Mouse (Mus musculus) brain, embryonic 14.5 days (tissue): ENCODE results near the gene Hbq1a. TPM values are rescaled to one million over a fixed set of nuclear protein-coding genes. Genes with fewer than 3 reads are reported as not detected.
"Not testable (repeated sequence)": the region's sequence is repeated elsewhere in the genome, so short reads cannot be mapped to it uniquely, and the experiment has no call there.

ENCODE experiments used
- DNase-seq: peaks from one replicate; pipeline ENCODE4 v3.0.0-alpha.2; 2011; ENCODE audit warnings: low read depth
- CTCF ChIP-seq: fragments of 200-500 bp; IDR thresholded peaks from 2 replicates; pipeline ENCODE4 v1.5.1; 2012; ENCODE audit warnings: inconsistent platforms, mild to moderate bottlenecking, moderate library complexity, borderline replicate concordance; ENCODE audit not compliant: insufficient read depth, insufficient read length; ENCODE audit errors: extremely low read depth
- POLR2A ChIP-seq: fragments of 200-500 bp; IDR thresholded peaks from 2 replicates; pipeline ENCODE4 v1.6.1; 2012; ENCODE audit warnings: mild to moderate bottlenecking, inconsistent platforms, borderline replicate concordance; ENCODE audit not compliant: poor library complexity, insufficient read depth, insufficient read length, severe bottlenecking; ENCODE audit errors: extremely low read depth
- polyA plus RNA-seq: library from polyadenylated mRNA; depleted of rRNA; stranded (reverse); fragments of >200 nt; gene quantifications from 2 replicates; pipeline ENCODE4 v1.2.3, GENCODE M21; 2012

Gene Hbq1a
- polyA plus RNA-seq, 1 experiment, result 1.2 TPM

DNA sequence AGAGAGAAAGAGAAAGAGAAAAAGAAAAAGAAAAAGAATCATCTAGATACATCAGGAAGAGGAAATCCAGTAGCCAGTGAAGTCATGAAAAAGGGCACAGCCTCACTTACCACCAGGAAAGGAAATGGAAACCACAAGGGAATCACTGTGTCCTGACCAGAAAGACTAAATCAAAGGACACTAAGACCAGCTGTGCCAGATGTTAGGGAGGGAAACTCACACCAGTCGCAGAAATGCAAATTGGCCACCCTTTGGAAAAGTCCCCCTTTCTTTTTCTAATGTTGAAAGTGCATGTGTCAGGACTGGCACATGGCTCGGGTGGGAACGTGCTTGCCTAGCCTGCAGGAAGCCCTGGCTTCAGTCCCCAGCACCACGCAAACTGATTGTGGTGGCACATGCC lies 28.7 kb upstream of the Hbq1a start:
- DNase-seq, result no peak
- no peak for TF ChIP-seq CTCF
- no peak for TF ChIP-seq POLR2A

DNA sequence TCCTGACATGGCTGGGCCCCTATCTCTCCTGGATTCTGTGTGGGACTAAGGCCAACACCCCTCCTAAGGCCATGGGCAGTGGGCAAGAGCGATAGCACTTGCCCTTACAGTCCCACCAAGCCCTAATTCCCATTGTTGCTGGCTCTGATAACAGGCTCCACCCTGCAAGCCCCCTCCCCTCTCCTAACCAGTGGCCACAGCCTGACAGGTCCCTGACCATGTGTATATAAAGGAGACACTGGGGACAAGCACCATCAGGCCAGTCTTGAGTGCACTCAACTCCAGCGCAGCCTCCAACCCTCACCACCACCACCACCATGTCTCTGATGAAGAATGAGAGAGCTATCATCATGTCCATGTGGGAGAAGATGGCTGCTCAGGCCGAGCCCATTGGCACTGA lies 23.5 kb upstream of the Hbq1a start, which contains the start of gene Hba-x:
Gene Hba-x, plus strand, starts transcription at position 54 of the 400 bp plus-strand sequence.
- DNase-seq, result no peak
- TF ChIP-seq CTCF (no peak), POLR2A (no peak)

DNA sequence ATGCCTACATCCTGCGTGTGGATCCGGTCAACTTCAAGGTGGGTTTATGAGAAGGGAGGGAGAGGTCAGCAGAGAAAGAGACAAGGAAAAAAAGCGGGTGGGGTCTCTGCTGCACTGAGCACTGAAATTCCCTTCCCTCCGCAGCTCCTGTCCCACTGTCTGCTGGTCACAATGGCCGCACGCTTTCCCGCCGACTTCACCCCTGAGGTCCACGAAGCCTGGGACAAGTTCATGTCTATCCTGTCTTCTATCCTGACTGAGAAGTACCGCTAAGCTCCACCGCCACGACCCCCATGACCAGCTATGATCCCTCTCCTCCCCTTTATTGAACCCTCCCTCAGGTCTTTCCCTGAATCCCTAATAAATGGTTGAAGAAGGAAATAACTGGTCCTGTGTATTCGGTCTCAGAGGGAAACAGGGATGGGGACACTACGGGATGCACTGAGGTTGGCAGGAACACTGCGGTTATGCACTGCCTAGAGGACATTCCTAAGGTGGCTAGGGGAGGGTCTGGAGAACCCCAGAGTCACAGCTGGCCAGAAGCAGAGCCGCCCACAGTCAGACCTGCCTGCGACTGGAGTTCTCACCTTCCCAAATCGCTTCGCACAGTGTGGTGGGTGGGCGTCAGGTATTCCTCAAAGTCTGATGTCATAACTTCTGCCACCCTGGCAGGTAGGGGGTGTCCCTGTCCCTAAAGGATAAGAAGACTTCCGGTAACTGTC lies 22.0 kb upstream of the Hbq1a start:
- DNase-seq, result no peak
- TF ChIP-seq CTCF, result no peak
- no peak for TF ChIP-seq POLR2A

DNA sequence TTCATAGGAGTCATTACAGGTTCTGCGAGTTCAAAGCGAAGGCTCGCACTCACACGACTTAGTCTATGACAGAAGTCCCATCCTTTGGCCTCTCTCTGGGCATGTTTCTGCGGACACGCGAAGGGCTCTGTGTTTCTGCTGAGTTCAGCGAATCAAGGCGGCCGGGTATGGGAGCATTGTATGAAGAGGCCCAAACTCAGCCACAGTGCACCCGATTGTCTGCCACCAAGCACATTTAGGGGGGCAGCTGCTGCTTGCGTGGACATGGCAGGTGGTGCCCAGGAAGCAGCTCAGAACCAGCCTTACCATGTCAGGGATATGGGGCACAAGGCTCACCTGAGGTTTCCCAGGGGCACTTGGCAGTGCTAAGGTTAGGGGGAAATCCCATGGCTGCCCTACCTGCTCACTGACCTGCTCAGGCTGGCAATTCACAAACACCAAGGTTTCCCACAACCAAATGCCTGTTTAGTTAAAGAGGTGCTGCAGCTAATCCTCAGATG lies 21.4 kb upstream of the Hbq1a start:
- no peak for DNase-seq
- TF ChIP-seq POLR2A, result no peak
- no peak for TF ChIP-seq CTCF

DNA sequence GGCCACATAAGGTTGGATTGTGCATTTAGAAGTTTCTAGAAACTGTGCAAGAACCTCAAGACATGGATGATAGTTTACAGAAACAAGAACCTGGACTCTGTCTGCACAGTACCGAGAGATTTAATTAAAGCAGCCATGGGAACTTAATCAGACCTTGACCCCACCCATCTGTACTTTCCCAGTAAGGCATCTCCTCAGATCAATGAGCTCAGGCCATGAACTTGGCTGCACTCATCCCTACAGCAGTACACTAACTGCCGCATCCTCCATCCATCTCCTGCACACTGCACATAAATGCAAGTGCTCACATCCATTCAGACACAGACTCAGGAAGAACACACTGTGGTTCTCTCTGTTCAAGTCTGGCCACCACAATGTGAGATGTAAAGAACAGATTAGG lies 19.2 kb upstream of the Hbq1a start:
- DNase-seq, result no peak
- TF ChIP-seq CTCF (no peak), POLR2A (no peak)

DNA sequence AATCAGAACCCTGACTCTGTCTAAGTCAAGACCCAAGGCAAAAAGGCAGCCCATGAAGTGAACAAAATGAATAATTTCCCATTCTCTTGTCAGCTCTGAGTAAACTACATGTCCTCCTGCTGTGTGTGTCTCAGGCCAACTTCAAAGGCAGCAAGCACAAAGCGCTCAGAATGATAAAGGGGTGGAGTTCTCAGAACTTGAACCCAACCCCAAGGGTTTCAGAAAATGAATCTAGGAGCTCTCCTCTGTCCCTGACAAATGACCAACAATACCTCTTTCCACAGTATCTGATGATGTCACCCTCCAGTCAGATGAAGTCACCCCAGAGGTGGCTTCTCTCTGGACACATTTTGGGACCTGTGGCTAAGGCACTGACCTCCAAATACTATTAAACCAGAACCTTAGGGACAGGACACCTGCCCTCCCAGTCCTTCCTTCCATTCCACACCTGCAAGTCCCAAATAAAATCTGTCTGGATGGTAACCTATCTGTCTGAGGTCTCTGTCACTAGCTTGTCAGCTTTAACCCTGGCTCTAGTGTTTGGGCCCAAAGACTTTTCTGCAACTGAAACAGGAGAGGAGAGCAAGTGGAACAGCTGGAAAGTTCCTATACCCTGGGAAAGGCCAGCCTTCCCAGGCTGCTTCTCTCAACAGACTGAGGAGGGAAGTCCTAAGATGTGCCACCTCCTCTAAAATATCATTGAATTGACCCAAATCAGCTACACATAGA lies 18.3 kb upstream of the Hbq1a start:
- DNase-seq, result no peak
- TF ChIP-seq CTCF (no peak), POLR2A (no peak)

DNA sequence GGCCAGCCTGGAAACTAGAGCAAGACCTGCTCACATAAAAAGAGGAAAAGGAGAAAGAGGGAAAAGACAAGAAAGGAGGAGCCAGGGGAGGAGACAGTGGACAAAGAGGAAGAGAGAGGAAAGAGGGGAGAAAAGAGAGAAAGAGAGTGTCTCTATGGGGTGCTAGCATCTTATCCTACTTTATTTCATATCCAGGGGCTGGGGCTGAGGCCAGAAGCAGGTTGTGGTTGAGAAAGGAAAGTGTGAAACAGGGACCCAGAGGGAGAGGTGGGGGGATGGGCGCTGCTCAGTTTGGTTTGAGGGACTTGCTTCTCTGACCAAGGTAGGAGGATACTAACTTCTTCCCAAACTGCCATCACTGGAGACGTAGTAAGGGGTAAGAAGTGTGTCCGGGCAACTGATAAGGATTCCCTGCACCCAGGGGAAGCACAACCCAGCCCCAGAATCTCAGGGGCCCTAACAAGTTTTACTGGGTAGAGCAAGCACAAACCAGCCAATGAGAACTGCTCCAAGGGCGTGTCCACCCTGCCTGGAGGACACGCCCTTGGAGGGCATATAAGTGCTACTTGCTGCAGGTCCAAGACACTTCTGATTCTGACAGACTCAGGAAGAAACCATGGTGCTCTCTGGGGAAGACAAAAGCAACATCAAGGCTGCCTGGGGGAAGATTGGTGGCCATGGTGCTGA lies 16.6 kb upstream of the Hbq1a start, which contains the start of gene Hba-a1:
Gene Hba-a1, plus strand, starts transcription at position 421 of the 687 bp plus-strand sequence.
- not testable (repeated sequence) for DNase-seq

DNA sequence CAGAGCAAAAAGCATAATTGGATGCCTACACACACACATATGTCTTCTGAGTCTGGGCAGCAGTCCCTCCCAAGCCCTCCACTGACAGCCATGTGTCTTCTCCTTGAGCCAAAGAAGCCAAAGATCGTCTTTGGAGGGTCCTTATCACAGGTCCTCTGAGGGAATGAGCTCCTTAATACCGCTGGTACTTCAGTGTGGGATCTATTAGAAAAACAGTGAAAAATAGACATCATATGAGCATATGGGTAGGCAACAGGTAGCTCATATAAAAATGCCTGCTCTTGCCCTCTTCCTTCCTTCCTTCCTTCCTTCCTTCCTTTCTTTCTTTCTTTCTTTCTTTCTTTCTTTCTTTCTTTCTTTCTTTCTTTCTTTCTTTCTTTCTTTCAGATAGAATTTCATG lies 15.3 kb upstream of the Hbq1a start:
- not testable (repeated sequence) for DNase-seq

DNA sequence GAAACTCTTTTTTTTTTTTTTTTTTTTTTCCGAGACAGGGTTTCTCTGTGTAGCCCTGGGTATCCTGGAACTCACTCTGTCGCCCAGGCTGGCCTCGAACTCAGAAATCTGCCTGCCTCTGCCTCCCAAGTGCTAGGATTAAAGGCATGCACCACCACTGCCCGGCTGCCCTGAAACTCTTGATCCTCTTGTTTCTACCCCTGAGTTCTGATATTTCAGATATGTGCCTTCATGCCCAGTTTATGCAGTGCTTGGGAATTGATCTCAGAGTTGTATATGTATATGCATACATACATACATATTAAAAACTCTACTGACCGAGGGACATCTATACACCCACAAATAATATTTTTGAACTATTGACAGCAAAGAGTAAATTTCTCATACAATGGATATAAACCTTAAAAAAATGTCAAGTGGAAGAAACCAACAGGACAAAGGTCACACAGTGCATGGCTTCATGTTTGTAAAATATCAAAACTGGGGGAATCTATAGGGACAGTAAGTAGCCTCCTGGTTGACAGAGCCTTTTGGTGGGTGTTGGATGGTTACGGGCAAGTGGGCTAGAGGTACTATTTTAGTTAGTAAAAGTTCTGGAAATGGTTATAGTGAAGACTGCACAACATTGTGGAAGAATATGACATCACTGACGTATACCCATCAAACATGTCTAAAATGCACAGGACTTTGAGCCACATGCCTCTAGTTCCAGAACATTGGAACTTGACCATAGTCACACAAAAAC lies 14.7 kb upstream of the Hbq1a start:
- no peak for DNase-seq
- TF ChIP-seq POLR2A (no peak), CTCF (no peak)

DNA sequence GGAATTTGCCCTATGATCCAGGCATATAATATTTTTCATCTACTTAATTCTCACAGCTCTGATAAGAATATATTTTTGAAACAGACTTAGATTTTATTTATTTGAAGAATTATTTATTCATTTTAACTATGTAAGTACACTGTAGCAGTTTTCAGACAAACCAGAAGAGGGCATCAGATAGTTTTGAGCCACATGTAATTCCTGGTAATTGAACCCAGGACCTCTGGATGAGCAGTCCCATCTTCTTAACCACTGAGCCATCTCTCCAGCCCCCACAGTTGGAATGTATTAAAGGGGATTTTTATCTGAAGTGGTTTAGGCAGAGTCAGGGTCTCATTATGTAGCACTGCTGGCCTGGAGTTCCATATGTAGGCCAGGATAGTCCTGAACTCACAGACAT lies 14.0 kb upstream of the Hbq1a start:
- DNase-seq, result not testable (repeated sequence)

DNA sequence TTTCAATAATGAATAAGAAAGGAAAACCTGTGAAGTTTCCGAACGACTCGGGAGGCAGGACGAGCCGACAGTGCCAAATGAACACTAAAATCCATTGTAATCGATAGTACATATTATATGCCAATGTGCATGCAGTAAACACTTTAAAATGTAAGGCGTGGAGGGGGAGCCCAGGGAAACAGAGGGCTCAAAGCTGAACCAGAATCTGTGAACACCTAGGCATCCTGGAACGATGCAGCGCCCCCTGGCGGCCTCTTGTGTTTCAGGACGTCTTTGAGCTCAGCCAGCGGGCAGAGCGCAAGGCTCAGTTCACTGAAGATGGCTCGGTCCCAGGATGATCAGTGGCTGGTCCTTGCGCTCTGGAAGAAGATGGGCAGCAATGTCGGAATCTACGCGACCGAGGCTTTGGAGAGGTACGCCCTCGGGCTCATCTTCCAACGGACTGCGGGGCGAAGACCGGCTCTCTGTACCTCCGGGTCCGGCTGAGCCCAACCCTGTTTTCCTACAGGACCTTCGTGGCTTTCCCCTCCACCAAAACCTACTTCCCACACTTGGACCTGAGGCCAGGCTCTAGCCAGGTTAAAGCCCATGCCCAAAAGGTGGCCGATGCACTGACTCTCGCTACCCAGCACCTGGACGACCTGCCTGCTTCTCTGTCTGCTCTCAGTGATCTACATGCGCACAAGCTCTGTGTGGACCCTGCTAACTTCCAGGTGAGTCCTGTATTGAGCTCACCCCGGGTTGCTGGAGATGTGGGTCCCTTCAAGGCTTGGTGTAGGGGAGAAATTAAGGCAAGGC lies 13.0 kb upstream of the Hbq1a start, which contains the start of gene Hbq1b:
Gene Hbq1b, plus strand, starts transcription at position 271 of the 798 bp plus-strand sequence.
- peak; percentile 69 for TF ChIP-seq CTCF
- DNase-seq, result peak; percentile 68
